Mouse (Mus musculus): ENCODE measurements around the gene Chd6. TPM values are rescaled to one million over a fixed set of nuclear protein-coding genes. Genes with fewer than 3 reads are reported as not detected.

The Chd6 gene
- total and polyA plus RNA-seq, 3 experiments, result 10.8 to 19.7 (median 14.0) TPM

DNA sequence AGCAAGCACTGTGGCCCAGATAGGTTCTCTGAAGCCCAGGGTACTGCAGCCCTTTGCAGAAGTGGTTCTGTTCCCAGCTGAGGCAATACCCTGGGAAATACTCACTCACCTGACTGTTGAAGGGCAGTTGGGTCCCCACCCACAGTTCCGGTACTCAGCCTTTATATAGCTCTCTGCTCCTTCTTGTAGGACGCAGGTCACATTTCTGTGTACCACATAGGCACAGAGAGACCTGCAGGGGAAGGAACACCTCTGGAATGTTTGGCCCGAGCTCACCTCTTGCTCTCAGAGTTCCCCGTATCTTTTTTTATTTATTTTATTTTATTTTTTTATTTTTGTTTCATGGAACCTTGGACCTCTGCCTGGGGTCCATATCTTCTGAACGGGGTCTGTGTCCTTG is 198.2 kb downstream of the Chd6 start:
- Histone ChIP-seq H3K79me2 (replicated peaks; ENCODE audit: control insufficient read depth, extremely low read depth, insufficient read depth, poor library complexity, severe bottlenecking) (no peaks in the 10 kb centered on the region), H3K27ac (ENCODE audit: insufficient read depth, low read depth) (no peak overlapping the region), H3K9me3 (replicated peaks; ENCODE audit: low read length) (peaks cover 10% of the 10 kb centered on the region), H3K9ac (ENCODE audit: insufficient read depth, low read depth) (no peak overlapping the region), H3K4me2 (ENCODE audit: insufficient read depth, low read depth, poor library complexity, severe bottlenecking) (no peak overlapping the region), H3K4me3 (replicated peaks in 1 of 3; ENCODE audit: low read depth in 2 of 3, low read length in 2 of 3, poor library complexity in 1 of 3) (no peak overlapping the region), H3K36me3 (replicated peaks in 1 of 2; ENCODE audit: control insufficient read depth in 1 of 2, insufficient read depth in 1 of 2, low read length in 1 of 2) (no peaks in the 10 kb centered on the region), H3K27me3 (replicated peaks) (peaks cover 15% of the 10 kb centered on the region), H3K4me1 (ENCODE audit: control insufficient read depth in 1 of 2, insufficient read depth in 2 of 2) (peaks cover 5 to 6% of the 10 kb centered on the region in 2 experiments; a peak in 3 of 4 replicates)
- dilution Hi-C loops (cut with MboI; ENCODE audit: extremely low pct_ligation_motif_present, extremely low pct_unique_long_range_greater_than_20kb, low sequenced_read_pairs) (no loop called here), in situ Hi-C loops (cut with MboI; ENCODE audit: low pct_ligation_motif_present, low pct_unique_long_range_greater_than_20kb, low sequenced_read_pairs) (no loop called here)
- no peak for DNase-seq (ENCODE audit: extremely low read depth)
- TF ChIP-seq PAX5 (IDR thresholded peaks at IDR 0.05; ENCODE audit: low read length) (no peak), CHD1 (IDR thresholded peaks at IDR 0.05; ENCODE audit: low read depth, low read length) (no peak), POLR2A (IDR thresholded peaks at IDR 0.05; ENCODE audit: low read depth, low read length) (no peak), ELF1 (IDR thresholded peaks at IDR 0.05; ENCODE audit: low read depth, low read length) (no peak), JUN (IDR thresholded peaks at IDR 0.05; ENCODE audit: insufficient read depth, low read depth, low read length) (no peak), MEF2A (IDR thresholded peaks at IDR 0.05; ENCODE audit: borderline replicate concordance, low read depth, low read length) (no peak), MAZ (IDR thresholded peaks at IDR 0.05; ENCODE audit: low read depth, low read length) (no peak), SMC3 (IDR thresholded peaks at IDR 0.05; ENCODE audit: low read depth, low read length) (no peak), ZC3H11A (IDR thresholded peaks at IDR 0.05; ENCODE audit: low read depth, low read length) (no peak), MAFK (IDR thresholded peaks at IDR 0.05; ENCODE audit: insufficient replicate concordance, low read length) (no peak), TBP (conservative IDR thresholded peaks at IDR 0.05; ENCODE audit: low read depth, low read length) (no peak), IRF4 (IDR thresholded peaks at IDR 0.05; ENCODE audit: low read depth, low read length) (no peak), UBTF (IDR thresholded peaks at IDR 0.05; ENCODE audit: low read depth, low read length) (no peak), POLR2AphosphoS2 (IDR thresholded peaks at IDR 0.05; ENCODE audit: low read depth, low read length) (no peak), ZKSCAN1 (IDR thresholded peaks at IDR 0.05; ENCODE audit: borderline replicate concordance, low read depth, low read length) (no peak), ETS1 (conservative IDR thresholded peaks at IDR 0.05; ENCODE audit: low read depth, low read length) (no peak), TCF12 (IDR thresholded peaks at IDR 0.05; ENCODE audit: low read depth, low read length) (no peak)

DNA sequence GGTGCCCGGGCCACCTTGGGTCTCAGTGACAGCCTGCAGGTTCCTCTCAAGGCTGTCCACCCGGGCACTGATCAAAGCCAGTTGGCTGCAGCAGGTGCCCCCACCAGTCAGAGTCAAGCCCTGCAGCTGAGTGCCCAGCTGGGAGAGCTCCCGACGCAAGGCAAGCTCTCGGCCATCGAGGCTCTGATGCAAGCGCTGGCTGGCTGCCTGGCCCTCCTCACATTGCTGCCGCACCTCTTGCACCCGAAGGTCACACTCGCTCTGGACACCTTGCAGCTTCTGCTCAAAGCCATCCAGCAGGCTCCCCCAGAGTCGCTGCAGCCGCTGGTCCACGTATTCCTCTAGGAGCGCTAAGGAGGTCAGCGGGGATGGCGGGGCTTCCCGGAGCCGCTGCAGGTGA is 200.3 kb downstream of the Chd6 start:
- no peak for TF ChIP-seq ZNF384 (IDR thresholded peaks at IDR 0.05; ENCODE audit: low read depth, low read length)
- TF ChIP-seq IRF4 (IDR thresholded peaks at IDR 0.05; ENCODE audit: low read depth, low read length), result no peak
- TF ChIP-seq CHD1 (IDR thresholded peaks at IDR 0.05; ENCODE audit: low read depth, low read length), result no peak
- TF ChIP-seq TCF12 (IDR thresholded peaks at IDR 0.05; ENCODE audit: low read depth, low read length), result no peak
- no peak for TF ChIP-seq ZMIZ1 (IDR thresholded peaks at IDR 0.05; ENCODE audit: low read depth, low read length)
- no peak for TF ChIP-seq EP300 (IDR thresholded peaks at IDR 0.05; ENCODE audit: low read length)
- no peak for TF ChIP-seq ETS1 (conservative IDR thresholded peaks at IDR 0.05; ENCODE audit: low read depth, low read length)
- no peak for TF ChIP-seq KAT2A (IDR thresholded peaks at IDR 0.05; ENCODE audit: insufficient replicate concordance, low read length)
- no peak for TF ChIP-seq POLR2AphosphoS2 (IDR thresholded peaks at IDR 0.05; ENCODE audit: low read depth, low read length)
- no peak for TF ChIP-seq TBP (conservative IDR thresholded peaks at IDR 0.05; ENCODE audit: low read depth, low read length)
- no peak for TF ChIP-seq NRF1 (IDR thresholded peaks at IDR 0.05; ENCODE audit: low read depth, low read length)
- TF ChIP-seq ZKSCAN1 (IDR thresholded peaks at IDR 0.05; ENCODE audit: borderline replicate concordance, low read depth, low read length), result no peak
- in situ Hi-C loops (cut with MboI; ENCODE audit: low pct_ligation_motif_present, low pct_unique_long_range_greater_than_20kb, low sequenced_read_pairs), result no loop called here
- DNase-seq (ENCODE audit: extremely low read depth), result no peak
- Histone ChIP-seq H3K36me3 (replicated peaks in 1 of 2; ENCODE audit: control insufficient read depth in 1 of 2, insufficient read depth in 1 of 2, low read length in 1 of 2) (no peaks in the 10 kb centered on the region), H3K27ac (ENCODE audit: insufficient read depth, low read depth) (no peak overlapping the region), H3K79me2 (replicated peaks; ENCODE audit: control insufficient read depth, extremely low read depth, insufficient read depth, poor library complexity, severe bottlenecking) (no peaks in the 10 kb centered on the region), H3K4me3 (replicated peaks in 1 of 3; ENCODE audit: low read depth in 2 of 3, low read length in 2 of 3, poor library complexity in 1 of 3) (no peak overlapping the region), H3K4me2 (ENCODE audit: insufficient read depth, low read depth, poor library complexity, severe bottlenecking) (no peak overlapping the region), H3K9ac (ENCODE audit: insufficient read depth, low read depth) (no peak overlapping the region), H3K9me3 (replicated peaks; ENCODE audit: low read length) (peaks cover 10% of the 10 kb centered on the region), H3K27me3 (replicated peaks) (peaks cover 30% of the 10 kb centered on the region), H3K4me1 (ENCODE audit: control insufficient read depth in 1 of 2, insufficient read depth in 2 of 2) (peaks cover 0 to 5% of the 10 kb centered on the region in 2 experiments; a peak in 1 of 4 replicates)
- dilution Hi-C loops (cut with MboI; ENCODE audit: extremely low pct_ligation_motif_present, extremely low pct_unique_long_range_greater_than_20kb, low sequenced_read_pairs), result no loop called here
